Mouse (Mus musculus) liver, postnatal 0 days (tissue): ENCODE measurements around the gene Fam193b. TPM values are rescaled to one million over a fixed set of nuclear protein-coding genes. Genes with fewer than 3 reads are reported as not detected.

ENCODE experiments used
- ATAC-seq: fragments of 200-750 bp; cut with Nextera tagmentation; 2 replicates; pipeline ENCODE4 v1.8.0; 2017; ENCODE audit warnings: mild to moderate bottlenecking, moderate library complexity
- DNase-seq: peaks from one replicate; pipeline ENCODE4 v3.0.0-alpha.2; 2016
- H3K27ac ChIP-seq: fragments of 300-500 bp; sonication (generic); 2 replicates; pipeline ENCODE4 v1.5.1; 2014; ENCODE audit warnings: antibody characterized with exemption, moderate library complexity, mild to moderate bottlenecking, low read depth
- H3K27me3 ChIP-seq: fragments of 300-500 bp; sonication (generic); 2 replicates; pipeline ENCODE4 v1.6.1; 2014; ENCODE audit warnings: low read length, control low read depth, mixed read lengths; ENCODE audit not compliant: insufficient read depth
- H3K36me3 ChIP-seq: fragments of 300-500 bp; sonication (generic); replicated peaks from 2 replicates; pipeline ENCODE4 v1.6.1; 2014; ENCODE audit warnings: mild to moderate bottlenecking, control low read depth, low read length, moderate library complexity, mixed read lengths; ENCODE audit not compliant: insufficient read depth
- H3K4me1 ChIP-seq: fragments of 300-500 bp; sonication (generic); 2 replicates; pipeline ENCODE4 v1.6.1; 2014; ENCODE audit warnings: antibody characterized with exemption, mild to moderate bottlenecking, control low read depth; ENCODE audit not compliant: insufficient read depth
- H3K4me2 ChIP-seq: fragments of 300-500 bp; sonication (generic); 2 replicates; pipeline ENCODE4 v1.6.1; 2014; ENCODE audit warnings: low read depth, mild to moderate bottlenecking, low read length, moderate library complexity, mixed read lengths
- H3K4me3 ChIP-seq: fragments of 300-500 bp; sonication (generic); 2 replicates; pipeline ENCODE4 v1.5.1; 2014; ENCODE audit warnings: low read depth, low read length
- H3K9ac ChIP-seq: fragments of 300-500 bp; sonication (generic); replicated peaks from 2 replicates; pipeline ENCODE4 v1.6.1; 2014; ENCODE audit warnings: mild to moderate bottlenecking, moderate library complexity
- H3K9me3 ChIP-seq: fragments of 300-500 bp; sonication (generic); 2 replicates; pipeline ENCODE4 v1.6.1; 2016; ENCODE audit warnings: mild to moderate bottlenecking, control low read depth, low read length, mixed read lengths
- CTCF ChIP-seq: sonication (generic); IDR thresholded peaks from 2 replicates; pipeline ENCODE4 v1.5.1; 2016; ENCODE audit warnings: antibody characterized with exemption, low read depth
- EP300 ChIP-seq: IDR thresholded peaks from 2 replicates; pipeline ENCODE4 v1.6.1; 2016; ENCODE audit warnings: antibody characterized with exemption, low read depth, mild to moderate bottlenecking
- WGBS: fragments of 180-500 bp; shearing (Covaris S2); extraction: QIAGEN DNeasy Blood & Tissue Kit; methylation state at CpG from one replicate; pipeline ENCODE4 v1.1.7; 2014; ENCODE audit not compliant: insufficient replicate concordance; 5-methylcytosine and 5-hydroxymethylcytosine counted together
- polyA plus RNA-seq: library from polyadenylated mRNA; unstranded; fragments of >200 nt; fragmentation: Nextera tagmentation; extraction: Ambion mirVana; gene quantifications from 2 replicates; pipeline ENCODE4 v1.2.1, GENCODE M21; 2015

The Fam193b gene
- polyA plus RNA-seq, 1 experiment from 2014 or later, result 5.0 TPM

GRCm38 (mm10) chr13:55525733-55526553, 45.0 kb downstream of the Fam193b start:
- no peak for ATAC-seq
- 64% methylated on average over 15 of the region's 16 CpGs for WGBS
- peak overlapping the region; percentile 54 for H3K4me2 ChIP-seq
- 0 out of 2 replicates have a peak overlapping the region, but pooled peaks have one; percentile 5 for H3K9ac ChIP-seq
- H3K4me1 ChIP-seq, result peaks cover 26% of the 10 kb centered on the region
- no peaks in the 10 kb centered on the region for H3K27me3 ChIP-seq
- no peak overlapping the region for H3K27ac ChIP-seq
- H3K9me3 ChIP-seq, result no peaks in the 10 kb centered on the region
- H3K4me3 ChIP-seq, result no peak overlapping the region
- H3K36me3 ChIP-seq, result peaks cover 15% of the 10 kb centered on the region; the same call in 1 of the 2 replicates
- no peak for DNase-seq
- TF ChIP-seq CTCF (no peak), EP300 (no peak)

GRCm38 (mm10) chr13:55523951-55524600, 46.8 kb downstream of the Fam193b start:
- 0 out of 2 replicates have a peak overlapping the region, but pooled peaks have one; percentile 57 for H3K27ac ChIP-seq
- no peak for ATAC-seq
- H3K9me3 ChIP-seq, result no peaks in the 10 kb centered on the region
- no peak overlapping the region for H3K4me2 ChIP-seq
- no peak overlapping the region for H3K4me3 ChIP-seq
- TF ChIP-seq CTCF, result no peak
- TF ChIP-seq EP300, result no peak
- DNase-seq, result no peak
- peaks cover 7% of the 10 kb centered on the region; the same call in 1 of the 2 replicates for H3K36me3 ChIP-seq
- WGBS, result 87% methylated on average over 23 of the region's 23 CpGs
- no peaks in the 10 kb centered on the region for H3K27me3 ChIP-seq
- H3K4me1 ChIP-seq, result peaks cover 9% of the 10 kb centered on the region
- no peak overlapping the region for H3K9ac ChIP-seq

DNA sequence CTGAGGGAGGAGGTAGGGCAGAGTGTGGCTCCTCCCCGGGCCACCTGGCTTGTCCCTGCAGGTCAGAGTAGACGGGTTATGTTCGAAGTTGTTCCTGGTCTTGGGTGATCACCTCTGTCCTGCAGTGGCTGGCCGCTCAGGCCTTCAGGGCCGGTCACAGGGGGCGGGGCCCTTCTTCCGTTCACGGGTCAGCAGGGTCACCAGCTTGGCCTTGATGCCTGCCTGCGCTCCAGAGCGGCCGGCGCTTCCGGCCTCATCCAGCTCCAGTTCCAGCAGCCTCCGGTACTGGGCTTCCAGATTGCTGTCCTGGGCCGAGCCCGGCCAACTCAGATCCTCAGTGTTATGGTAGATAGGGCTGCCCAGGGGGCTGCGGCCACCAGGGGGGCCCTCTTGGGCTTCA, 47.6 kb downstream of the Fam193b start:
- ATAC-seq, result peak; percentile 32; the same call in 1 of the 2 replicates
- Histone ChIP-seq H3K4me1 (peaks cover 3% of the 10 kb centered on the region), H3K4me3 (no peak overlapping the region), H3K27ac (0 out of 2 replicates have a peak overlapping the region, but pooled peaks have one; percentile 57), H3K36me3 (peaks cover 7% of the 10 kb centered on the region; the same call in 1 of the 2 replicates), H3K4me2 (no peak overlapping the region), H3K27me3 (no peaks in the 10 kb centered on the region), H3K9ac (no peak overlapping the region), H3K9me3 (no peaks in the 10 kb centered on the region)
- 59% methylated on average over 17 of the region's 17 CpGs for WGBS
- TF ChIP-seq CTCF, result no peak
- DNase-seq, result peak; percentile 53

- 68% methylated on average over 8 of the region's 8 CpGs for WGBS
- ATAC-seq (no peak), DNase-seq (peak; percentile 13)
- H3K9ac ChIP-seq, result no peak overlapping the region
- H3K9me3 ChIP-seq, result no peaks in the 10 kb centered on the region
- H3K27ac ChIP-seq, result no peak overlapping the region
- H3K36me3 ChIP-seq, result peaks cover 7% of the 10 kb centered on the region; the same call in 1 of the 2 replicates
- H3K4me3 ChIP-seq, result no peak overlapping the region
- TF ChIP-seq EP300 (no peak), CTCF (no peak)
- no peaks in the 10 kb centered on the region for H3K27me3 ChIP-seq
- H3K4me2 ChIP-seq, result no peak overlapping the region
- H3K4me1 ChIP-seq, result peaks cover 3% of the 10 kb centered on the region
Observed at GRCm38 (mm10) chr13:55522730-55523129, 48.2 kb downstream of the Fam193b start.

DNA sequence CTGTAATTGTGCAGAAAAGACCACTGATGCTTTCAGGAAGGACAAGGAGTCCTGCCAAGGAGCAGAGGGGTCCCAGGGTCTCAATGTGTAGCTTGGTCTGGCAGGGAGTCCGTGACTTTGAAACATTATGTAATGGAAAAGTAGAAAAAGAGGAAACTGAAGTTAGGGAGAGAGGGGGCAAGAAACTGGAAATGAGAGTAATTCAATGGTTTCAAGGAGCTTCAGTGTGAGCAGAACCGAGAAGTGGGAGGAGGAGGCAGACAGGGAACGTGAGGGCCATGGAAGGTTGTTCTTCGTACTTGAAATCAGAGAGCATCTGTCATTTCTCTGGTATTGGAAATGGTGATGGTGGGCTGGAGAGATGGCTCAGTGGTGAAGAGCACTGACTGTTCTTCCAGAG, 51.3 kb downstream of the Fam193b start:
- 52% methylated on average over 4 of the region's 4 CpGs for WGBS

GRCm38 (mm10) chr13:55516955-55517354, 54.0 kb downstream of the Fam193b start:
- DNase-seq (peak; percentile 90), ATAC-seq (no peak)
- H3K9me3 ChIP-seq, result no peaks in the 10 kb centered on the region
- H3K27ac ChIP-seq, result no peak overlapping the region
- H3K9ac ChIP-seq, result no peak overlapping the region
- WGBS, result 7% methylated on average over 5 of the region's 5 CpGs
- H3K4me3 ChIP-seq, result no peak overlapping the region
- no peaks in the 10 kb centered on the region for H3K36me3 ChIP-seq
- no peak overlapping the region for H3K4me2 ChIP-seq
- TF ChIP-seq CTCF, result peak; percentile 96
- TF ChIP-seq EP300, result no peak
- 0 out of 2 replicates have a peak, but pooled peaks cover 8% of the 10 kb centered on the region for H3K27me3 ChIP-seq
- peaks cover 6% of the 10 kb centered on the region for H3K4me1 ChIP-seq

More for the DNA sequence above, 51.3 kb downstream of the Fam193b start:
- Histone ChIP-seq H3K9ac (no peak overlapping the region), H3K27me3 (0 out of 2 replicates have a peak, but pooled peaks cover 8% of the 10 kb centered on the region), H3K36me3 (peaks cover 4% of the 10 kb centered on the region; the same call in 1 of the 2 replicates), H3K4me1 (no peaks in the 10 kb centered on the region), H3K9me3 (no peaks in the 10 kb centered on the region), H3K4me2 (no peak overlapping the region), H3K4me3 (no peak overlapping the region), H3K27ac (no peak overlapping the region)
- ATAC-seq, result no peak
- DNase-seq, result no peak
- TF ChIP-seq EP300 (no peak), CTCF (no peak)
